Mouse (Mus musculus) frontal cortex, postnatal 10 days (tissue): Measurements from ENCODE around the gene Tmem238.

ENCODE experiments used
- DNase-seq, 2 experiments: peaks; one replicate each; pipeline ENCODE4 v3.0.0; 2022; ENCODE audit warnings: low spot score in 2 of 2, mixed read lengths in 1 of 2

Tmem238 gene

GRCm38 (mm10) chr7:4792278-4793212 is 3.1 kb upstream of the Tmem238 start, which contains the start of gene Rpl28:
TSS of gene Rpl28 (plus strand) at chr7:4792874.
- peak; percentile 91 to 94 for DNase-seq

- DNase-seq: peak in 1 of 2 experiments; percentile 55
These were observed 689 bp downstream of the Tmem238 start for GRCm38 (mm10) chr7:4788499-4789435.

DNA sequence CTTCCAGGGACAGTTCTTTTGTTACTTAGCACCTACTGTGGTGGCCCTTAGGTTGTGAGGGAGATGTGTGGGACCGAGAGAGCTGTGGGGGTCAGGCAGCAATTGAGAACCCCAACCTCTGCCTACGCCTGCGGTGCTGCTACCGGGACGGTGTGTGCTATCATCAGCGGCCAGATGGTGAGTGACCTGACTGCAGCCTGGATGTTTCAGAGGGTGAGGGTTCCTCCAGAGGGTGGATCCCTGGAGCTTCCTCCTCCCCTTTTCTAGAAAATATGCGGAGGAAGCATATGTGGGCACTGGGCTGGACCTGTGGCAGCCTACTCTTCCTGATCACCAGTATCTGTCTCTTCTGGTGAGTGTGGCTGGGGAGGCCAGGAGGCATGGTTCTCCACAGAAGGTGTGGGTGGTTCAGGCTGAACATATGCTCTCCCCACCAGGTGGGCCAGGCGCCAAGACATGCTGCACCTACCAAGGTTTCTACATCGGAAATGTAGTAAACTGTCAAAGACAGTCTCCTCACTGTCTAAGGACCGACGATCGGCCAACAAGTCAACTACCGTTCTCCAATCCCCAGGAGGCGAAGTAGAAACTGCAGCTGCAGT is 5.7 kb downstream of the Tmem238 start:
- peak in 1 of 2 experiments; percentile 9 for DNase-seq

DNA sequence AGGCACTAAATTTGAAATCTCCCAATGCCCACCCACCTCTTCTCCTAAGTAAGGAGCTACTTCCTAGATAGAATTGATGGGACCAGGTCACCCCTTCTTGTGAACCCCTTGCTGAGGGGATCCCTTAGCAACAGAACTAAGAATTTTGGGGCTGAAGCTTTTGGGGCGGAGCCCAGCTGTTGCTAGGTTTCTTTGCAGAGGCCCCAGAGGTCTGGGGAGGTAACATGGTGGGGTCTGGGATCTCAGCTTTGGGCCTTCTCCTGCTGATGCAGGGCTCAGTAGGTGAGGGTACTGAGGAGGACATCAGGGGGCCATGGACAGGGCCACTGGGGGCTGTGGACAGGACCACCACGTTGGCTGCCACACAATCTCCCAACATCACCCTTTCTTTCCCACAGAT is 6.7 kb downstream of the Tmem238 start, which contains the start of the genes Il11 and Tmem190:
TSS of gene Il11 (minus strand) at position 101 of the 400 bp plus-strand sequence.
TSS of gene Tmem190 (plus strand) at position 179 of the 400 bp plus-strand sequence.
- no peak for DNase-seq

DNA sequence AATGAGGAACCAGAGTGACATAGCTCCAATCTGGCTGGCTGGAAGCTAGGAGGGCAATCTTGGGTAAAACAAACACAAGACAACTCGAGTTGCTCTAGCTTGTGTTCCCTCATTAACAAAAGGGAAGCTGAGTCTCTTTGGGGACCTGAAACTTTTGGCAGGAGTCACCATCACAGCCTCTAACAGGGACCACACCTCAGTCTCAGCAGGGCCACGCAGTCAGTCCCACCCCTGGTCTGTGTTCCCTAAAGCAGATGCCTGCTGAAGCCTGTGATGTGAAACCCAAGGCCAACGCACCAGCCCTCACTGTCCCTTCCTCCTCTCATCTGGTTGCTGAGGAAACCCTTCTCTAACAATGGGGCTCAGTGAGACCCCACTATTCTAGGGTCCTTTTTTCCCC is 7.3 kb downstream of the Tmem238 start:
- DNase-seq: no peak

DNA sequence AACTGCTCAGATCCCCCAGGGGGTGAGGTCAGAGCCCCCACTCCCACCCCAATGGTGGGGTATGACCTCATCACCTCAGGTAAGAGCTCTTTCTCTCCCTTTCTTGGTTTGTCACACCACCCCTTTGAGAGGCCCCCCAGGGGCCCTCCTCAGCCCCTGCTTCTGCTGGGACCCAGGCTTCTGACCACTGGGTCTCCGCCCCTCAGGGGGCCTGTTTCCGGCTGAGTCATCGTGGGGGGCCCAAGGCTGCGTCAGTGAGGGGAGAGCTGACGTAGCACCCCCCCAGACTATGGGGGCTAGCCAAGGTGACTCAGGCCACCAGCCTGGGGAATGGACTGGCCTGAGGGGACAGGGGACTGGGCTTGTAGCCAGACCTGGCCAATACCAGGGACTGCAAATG is 9.5 kb downstream of the Tmem238 start:
- DNase-seq: no peak

DNA sequence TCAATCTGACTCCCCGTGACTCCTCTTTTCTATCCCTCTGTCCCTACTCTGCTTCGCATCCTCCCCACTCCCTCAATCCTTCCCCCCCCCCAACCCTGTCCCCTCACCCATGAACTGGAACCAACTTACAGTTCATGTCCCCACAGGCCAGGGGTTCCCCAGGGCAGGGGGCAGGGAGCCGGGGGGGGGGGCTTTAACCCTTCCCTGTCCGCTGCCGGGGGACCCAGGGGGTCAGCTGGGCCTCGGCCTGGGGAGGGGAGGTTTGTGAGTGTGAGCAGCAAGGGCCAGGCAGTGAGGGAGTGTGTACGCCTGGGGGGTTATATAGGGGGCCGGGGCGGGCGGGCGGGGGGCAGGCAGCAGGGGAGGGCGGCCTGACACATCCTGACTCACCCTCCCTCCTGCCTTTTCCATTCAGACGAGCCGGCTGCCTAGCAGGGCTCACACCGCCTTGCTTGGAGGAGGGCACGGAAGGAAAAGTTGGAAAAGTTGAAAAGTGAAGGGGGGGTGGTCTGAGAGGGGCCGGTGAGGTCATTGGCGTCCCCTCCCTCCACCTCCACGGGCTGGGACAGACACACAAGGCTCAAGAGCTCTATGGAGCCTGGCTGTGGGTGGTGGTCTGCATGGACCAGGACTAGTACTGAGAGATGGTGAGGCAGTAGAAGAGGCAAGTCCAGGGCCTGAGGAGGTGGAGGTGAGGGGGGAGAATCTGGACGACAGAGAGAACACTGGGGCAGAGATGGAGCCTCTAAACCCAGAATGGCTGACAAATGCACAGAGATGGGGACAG is 11.4 kb downstream of the Tmem238 start:
- no peak for DNase-seq

DNA sequence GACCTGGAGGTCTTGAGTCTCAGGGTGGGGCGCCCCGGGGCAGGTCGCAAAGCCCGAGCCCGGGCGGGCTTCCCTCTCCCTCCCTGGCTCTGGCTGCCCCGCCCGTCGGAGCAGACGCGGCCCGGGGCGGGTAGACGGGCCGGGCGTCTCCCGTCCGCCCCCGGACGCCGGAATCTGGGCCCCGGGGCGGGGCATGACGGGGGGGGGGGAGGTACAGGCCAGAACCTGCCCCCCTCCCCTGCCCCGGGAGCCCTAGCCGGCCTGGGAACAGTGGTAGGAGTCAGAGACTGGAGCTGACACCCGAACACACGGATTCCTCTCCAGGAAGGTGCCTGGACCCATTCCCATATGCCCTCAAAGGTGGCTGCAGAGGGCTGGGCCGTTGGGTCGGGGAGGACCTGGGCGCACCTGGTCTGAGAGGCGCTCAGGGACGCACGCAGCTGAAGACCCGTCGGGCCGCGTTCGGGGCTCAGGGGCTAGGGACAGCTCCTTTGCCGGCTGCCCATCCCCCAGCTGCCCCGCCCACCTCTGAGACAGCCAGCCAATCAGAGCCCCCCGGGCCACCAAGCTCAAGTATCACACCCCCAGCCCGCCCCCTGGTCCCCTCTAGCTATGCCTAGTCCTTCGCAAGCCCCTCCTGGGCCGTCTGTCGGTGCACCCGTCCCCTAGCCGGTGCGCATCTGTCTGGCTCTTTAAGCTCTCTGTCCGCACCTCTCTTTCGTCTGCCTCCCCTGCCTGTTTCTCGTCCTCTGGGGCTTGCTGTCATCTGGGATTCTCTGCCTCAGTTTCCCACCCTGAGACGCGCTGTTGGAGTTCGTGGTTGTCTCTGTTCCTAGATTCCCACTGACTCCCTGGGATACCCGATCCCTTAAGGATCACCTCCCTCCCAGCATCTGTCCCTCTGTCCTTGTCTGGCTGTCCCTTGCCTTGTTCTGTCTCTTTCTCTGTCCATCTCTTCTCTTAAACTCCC is 12.3 kb downstream of the Tmem238 start:
- DNase-seq: peak in 1 of 2 experiments; percentile 39

GRCm38 (mm10) chr7:4776131-4776530 is 13.3 kb downstream of the Tmem238 start:
- no peak for DNase-seq

DNA sequence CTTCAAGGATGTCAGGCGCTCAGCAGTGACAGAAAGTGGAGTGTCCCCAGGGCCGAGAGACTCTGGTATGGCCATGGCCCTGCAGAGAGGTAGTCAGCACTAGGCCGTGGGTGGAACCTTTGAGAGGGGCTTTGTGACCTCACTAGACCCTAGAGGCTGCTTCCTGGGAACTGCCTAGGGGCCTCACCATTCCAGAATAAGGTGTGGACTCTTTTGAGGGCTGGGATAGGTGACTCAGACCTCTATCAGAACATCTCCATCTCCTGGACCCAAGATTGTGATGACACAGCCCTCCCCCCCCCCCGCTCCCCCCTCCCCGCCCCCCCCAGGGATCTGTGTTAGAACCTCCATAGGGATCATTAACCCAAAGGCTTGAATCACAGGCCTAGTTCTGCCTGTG is 18.3 kb downstream of the Tmem238 start, which contains the start of gene Fam71e2:
TSS of gene Fam71e2 (minus strand) at position 101 of the 400 bp plus-strand sequence.
- DNase-seq: no peak

- no peak for DNase-seq
These were observed 24.3 kb downstream of the Tmem238 start for GRCm38 (mm10) chr7:4764946-4765710.

DNA sequence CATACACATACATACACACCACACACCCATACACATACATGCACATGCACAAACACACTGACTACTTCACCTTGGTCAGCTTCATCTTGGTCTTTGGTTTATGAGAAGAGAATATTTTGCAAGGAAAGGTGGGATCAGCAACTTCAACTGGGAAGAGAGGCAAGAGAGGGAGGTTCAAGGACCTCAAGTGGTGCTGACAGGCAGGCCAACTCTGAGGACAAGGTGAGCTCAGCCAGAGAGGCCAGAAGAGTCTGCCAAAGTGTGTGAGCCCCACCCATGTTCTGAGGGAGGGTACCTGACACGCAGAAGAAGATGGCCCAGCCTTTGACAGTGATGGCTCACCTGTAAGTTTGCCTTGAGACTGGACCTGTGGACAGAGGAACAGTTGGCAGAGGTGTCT is 29.8 kb downstream of the Tmem238 start:
- DNase-seq: no peak

- DNase-seq: peak; percentile 72 to 76
These were observed 36.5 kb downstream of the Tmem238 start, which contains the start of gene Cox6b2 for GRCm38 (mm10) chr7:4752821-4753570. TSS of gene Cox6b2 (minus strand) at chr7:4753094.

- peak; percentile 18 to 19 for DNase-seq
These were observed 37.3 kb downstream of the Tmem238 start for GRCm38 (mm10) chr7:4751971-4752820.

- no peak for DNase-seq
These were observed 40.3 kb downstream of the Tmem238 start for GRCm38 (mm10) chr7:4749169-4749568.

GRCm38 (mm10) chr7:4748321-4748720 is 41.1 kb downstream of the Tmem238 start:
- DNase-seq: no peak
